Mouse (Mus musculus) C2C12 (cell line): ENCODE measurements around the gene Ceacam1. TPM values are rescaled to one million over a fixed set of nuclear protein-coding genes. Genes with fewer than 3 reads are reported as not detected.

ENCODE experiments used
- H3K27me3 ChIP-seq: one replicate; pipeline ENCODE4 v1.6.1; 2011; ENCODE audit not compliant: control insufficient read depth, insufficient read depth, insufficient read length
- H3K36me3 ChIP-seq: one replicate; pipeline ENCODE4 v1.6.1; 2011; ENCODE audit not compliant: control insufficient read depth, insufficient read depth
- H3K4me3 ChIP-seq: one replicate; pipeline ENCODE4 v1.5.1; 2011; ENCODE audit warnings: mild to moderate bottlenecking, control low read depth; ENCODE audit not compliant: poor library complexity, insufficient read depth, severe bottlenecking
- H3K79me2 ChIP-seq: one replicate; pipeline ENCODE4 v1.6.1; 2011; ENCODE audit not compliant: control insufficient read depth, insufficient read depth
- H3K79me3 ChIP-seq: one replicate; pipeline ENCODE4 v1.6.1; 2011; ENCODE audit warnings: low read depth, control low read depth
- H3ac ChIP-seq: one replicate; pipeline ENCODE3; 2011; ENCODE audit warnings: low read depth; ENCODE audit not compliant: control insufficient read depth, insufficient read length
- CEBPB ChIP-seq: IDR thresholded peaks from one replicate; pipeline ENCODE4 v1.6.1; 2011; ENCODE audit warnings: low read depth, mild to moderate bottlenecking, control low read depth, moderate library complexity
- CTCF ChIP-seq: IDR thresholded peaks from one replicate; pipeline ENCODE4 v1.5.1; 2011; ENCODE audit not compliant: control insufficient read depth, insufficient read depth, insufficient read length
- FOSL1 ChIP-seq: IDR thresholded peaks from one replicate; pipeline ENCODE4 v1.8.0; 2011; ENCODE audit warnings: mild to moderate bottlenecking, low read length; ENCODE audit not compliant: poor library complexity, insufficient read depth, severe bottlenecking
- MAX ChIP-seq: IDR thresholded peaks from one replicate; pipeline ENCODE4 v1.6.1; 2011; ENCODE audit warnings: mild to moderate bottlenecking, control low read depth
- MYOD1 ChIP-seq: IDR thresholded peaks from one replicate; pipeline ENCODE4 v1.6.1; 2011; ENCODE audit warnings: low read depth; ENCODE audit not compliant: control insufficient read depth, insufficient read length
- MYOG ChIP-seq: IDR thresholded peaks from one replicate; pipeline ENCODE4 v1.6.1; 2011; ENCODE audit not compliant: control insufficient read depth, insufficient read length; ENCODE audit errors: extremely low read depth
- USF1 ChIP-seq: IDR thresholded peaks from one replicate; pipeline ENCODE4 v1.6.1; 2011; ENCODE audit warnings: low read depth, mild to moderate bottlenecking, control low read depth, moderate library complexity
- polyA plus RNA-seq: library from polyadenylated mRNA; unstranded; fragments of >200 nt; fragmentation: generic; extraction: Trizol; gene quantifications from one replicate; pipeline ENCODE4 v1.2.1, GENCODE M21; 2012; ENCODE audit warnings: missing spikeins

The Ceacam1 gene
- polyA plus RNA-seq, 1 experiment = 0.06 TPM

DNA sequence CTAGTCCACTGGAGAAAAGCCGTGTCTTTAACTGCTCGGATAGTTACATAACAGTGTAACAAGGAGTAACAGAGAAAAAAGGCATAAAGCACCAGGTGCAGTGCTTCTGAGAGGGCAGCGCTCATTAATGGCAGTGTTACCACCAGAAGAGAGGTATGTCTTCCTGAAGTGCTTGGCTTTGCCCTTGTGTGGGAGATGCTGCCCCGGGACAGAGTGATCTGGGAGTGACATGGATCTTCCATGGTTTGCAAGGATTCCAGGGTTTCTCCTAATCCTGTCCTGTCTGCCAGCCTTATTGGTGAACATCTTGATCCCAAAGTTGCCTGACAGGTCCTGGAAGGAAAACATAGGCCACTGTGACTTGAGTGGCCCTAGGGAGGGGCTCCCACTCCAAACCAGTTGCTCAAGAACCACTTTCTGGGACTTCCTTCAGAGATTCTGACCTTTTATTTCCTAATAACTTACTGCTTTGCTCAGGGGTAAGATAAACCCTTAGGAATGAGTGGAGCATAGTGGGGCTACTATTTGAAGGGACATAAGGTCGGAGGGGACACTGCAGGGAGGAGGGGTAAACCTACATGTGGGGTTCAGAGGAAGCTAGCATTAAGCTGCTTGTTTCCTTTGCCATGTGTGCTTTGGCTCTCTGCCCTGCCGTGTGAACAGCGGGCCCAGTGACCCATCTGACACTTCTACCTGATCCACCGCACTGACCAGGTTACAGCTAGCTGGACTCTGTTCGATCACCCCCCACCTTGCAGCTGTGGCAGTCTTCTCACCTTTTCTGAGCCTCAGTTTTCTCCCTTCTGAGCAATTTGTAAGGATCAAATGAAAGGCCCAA lies 37.2 kb downstream of the Ceacam1 start:
- no peaks in the 10 kb centered on the region for H3K79me3 ChIP-seq
- H3K27me3 ChIP-seq = peaks cover 12% of the 10 kb centered on the region
- no peaks in the 10 kb centered on the region for H3K79me2 ChIP-seq
- H3ac ChIP-seq = no peak overlapping the region
- no peaks in the 10 kb centered on the region for H3K36me3 ChIP-seq
- TF ChIP-seq MYOD1 = no peak
- TF ChIP-seq MAX = no peak
- TF ChIP-seq MYOG = no peak
- no peak for TF ChIP-seq USF1
- no peak for TF ChIP-seq CEBPB
- no peak for TF ChIP-seq FOSL1
- TF ChIP-seq CTCF = no peak
- no peak overlapping the region for H3K4me3 ChIP-seq

DNA sequence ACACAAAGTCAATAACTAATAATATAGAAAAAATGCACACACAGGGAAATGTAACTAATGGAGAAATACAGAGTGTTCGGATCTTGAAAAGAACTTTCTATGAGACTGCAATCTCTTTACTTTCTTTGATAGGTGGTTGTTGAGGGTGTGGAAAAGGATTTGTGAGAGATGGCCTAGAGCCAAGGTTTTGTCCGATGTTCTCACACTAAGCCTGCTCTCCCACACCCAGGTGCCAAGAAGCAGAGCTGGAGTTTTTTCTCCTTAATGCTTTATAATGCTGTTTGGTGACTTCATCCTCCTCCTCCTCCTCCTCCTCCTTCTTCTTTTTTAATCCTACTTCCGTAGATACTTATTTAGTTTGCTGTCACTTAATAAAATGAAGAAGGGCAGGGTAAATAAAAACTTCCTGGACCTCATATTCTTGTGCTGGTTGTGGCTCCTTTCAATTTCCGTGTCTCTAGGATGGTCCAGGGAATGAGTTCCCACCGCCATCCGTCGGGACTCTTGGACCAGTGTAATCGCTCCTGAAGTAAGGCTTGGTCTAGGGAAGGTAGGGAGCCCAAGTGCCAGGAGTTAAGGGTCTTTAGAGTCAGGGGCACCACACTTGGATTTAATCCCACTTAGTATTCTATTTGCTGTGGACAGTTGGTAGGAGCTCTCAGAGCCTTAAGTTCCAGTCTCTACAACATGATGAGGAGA lies 38.1 kb downstream of the Ceacam1 start:
- H3K79me2 ChIP-seq = no peaks in the 10 kb centered on the region
- no peak for TF ChIP-seq MYOG
- TF ChIP-seq USF1 = no peak
- TF ChIP-seq CTCF = no peak
- TF ChIP-seq CEBPB = no peak
- no peak for TF ChIP-seq MYOD1
- no peak for TF ChIP-seq MAX
- TF ChIP-seq FOSL1 = no peak
- H3K36me3 ChIP-seq = no peaks in the 10 kb centered on the region
- H3K4me3 ChIP-seq = no peak overlapping the region
- no peak overlapping the region for H3ac ChIP-seq
- H3K27me3 ChIP-seq = peaks cover 12% of the 10 kb centered on the region
- H3K79me3 ChIP-seq = no peaks in the 10 kb centered on the region

DNA sequence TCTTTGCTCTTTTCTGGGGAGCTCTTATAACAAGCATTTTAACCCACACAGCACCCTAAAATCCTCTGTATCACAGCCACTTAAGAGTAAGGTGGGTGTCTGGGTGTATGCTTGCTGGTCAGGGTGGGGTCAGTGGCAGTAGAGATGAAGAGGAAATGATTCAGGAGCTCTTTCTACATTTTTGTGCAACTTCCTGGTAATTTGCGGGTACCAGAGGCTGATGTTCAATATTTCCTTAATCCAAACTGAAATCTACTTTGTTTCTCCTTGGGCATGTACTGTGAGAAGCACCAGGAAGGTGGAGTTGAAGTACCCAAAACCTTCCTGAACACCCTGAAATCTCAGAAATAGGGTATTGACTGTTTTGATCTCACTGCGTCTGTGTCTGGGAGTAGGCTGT lies 40.7 kb downstream of the Ceacam1 start:
- no peak for TF ChIP-seq USF1
- no peak for TF ChIP-seq MYOG
- no peak for TF ChIP-seq CEBPB
- TF ChIP-seq MAX = no peak
- TF ChIP-seq FOSL1 = no peak
- TF ChIP-seq MYOD1 = no peak
- no peak for TF ChIP-seq CTCF
- peaks cover 3% of the 10 kb centered on the region for H3K27me3 ChIP-seq
- H3ac ChIP-seq = no peak overlapping the region
- H3K79me3 ChIP-seq = no peaks in the 10 kb centered on the region
- no peaks in the 10 kb centered on the region for H3K36me3 ChIP-seq
- no peak overlapping the region for H3K4me3 ChIP-seq
- no peaks in the 10 kb centered on the region for H3K79me2 ChIP-seq

DNA sequence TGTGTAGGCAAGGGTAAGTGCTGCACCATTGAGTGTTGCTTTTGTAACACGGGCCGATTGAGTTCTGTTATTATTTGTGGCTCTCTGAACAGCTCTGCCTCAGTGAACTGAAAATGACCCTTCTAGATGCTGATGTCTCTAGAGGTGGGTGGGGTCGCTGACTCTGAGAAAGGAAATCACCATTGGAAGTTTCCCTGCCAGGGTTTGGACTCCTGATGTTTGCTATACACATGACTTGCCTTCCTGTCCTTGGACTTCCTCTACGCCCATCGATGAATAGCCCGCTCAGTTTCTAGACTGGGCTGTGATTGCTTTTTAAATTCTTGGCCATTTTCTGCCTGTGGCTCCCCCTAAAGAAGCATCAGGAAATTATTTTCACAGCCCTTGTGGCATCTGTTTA lies 41.2 kb downstream of the Ceacam1 start:
- no peaks in the 10 kb centered on the region for H3K36me3 ChIP-seq
- no peaks in the 10 kb centered on the region for H3K79me3 ChIP-seq
- no peak overlapping the region for H3ac ChIP-seq
- no peaks in the 10 kb centered on the region for H3K79me2 ChIP-seq
- no peak overlapping the region for H3K4me3 ChIP-seq
- no peak for TF ChIP-seq USF1
- TF ChIP-seq MYOD1 = no peak
- peaks cover 3% of the 10 kb centered on the region for H3K27me3 ChIP-seq

DNA sequence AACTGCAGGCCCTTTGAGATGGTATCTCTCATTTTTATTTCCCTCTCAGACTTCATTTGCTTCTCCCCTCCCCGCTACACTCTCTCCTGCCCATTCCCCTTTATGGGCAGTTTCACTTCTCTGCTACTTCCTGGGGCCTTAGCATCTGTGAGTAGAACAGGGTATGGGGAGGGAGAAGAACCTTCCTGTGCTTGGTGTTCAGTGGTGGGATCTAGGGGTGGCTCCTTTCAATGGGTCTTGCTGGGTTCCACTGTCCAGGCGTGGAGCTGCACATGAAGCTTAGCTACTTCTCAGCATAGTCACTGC lies 41.9 kb downstream of the Ceacam1 start:
- Histone ChIP-seq H3K79me3 (no peaks in the 10 kb centered on the region), H3K36me3 (no peaks in the 10 kb centered on the region), H3K79me2 (no peaks in the 10 kb centered on the region), H3K27me3 (peaks cover 3% of the 10 kb centered on the region), H3K4me3 (no peak overlapping the region), H3ac (no peak overlapping the region)
- TF ChIP-seq MYOG (no peak), FOSL1 (no peak), CEBPB (no peak), CTCF (no peak), MYOD1 (no peak), MAX (no peak), USF1 (no peak)
